In the genomic region with DNA sequence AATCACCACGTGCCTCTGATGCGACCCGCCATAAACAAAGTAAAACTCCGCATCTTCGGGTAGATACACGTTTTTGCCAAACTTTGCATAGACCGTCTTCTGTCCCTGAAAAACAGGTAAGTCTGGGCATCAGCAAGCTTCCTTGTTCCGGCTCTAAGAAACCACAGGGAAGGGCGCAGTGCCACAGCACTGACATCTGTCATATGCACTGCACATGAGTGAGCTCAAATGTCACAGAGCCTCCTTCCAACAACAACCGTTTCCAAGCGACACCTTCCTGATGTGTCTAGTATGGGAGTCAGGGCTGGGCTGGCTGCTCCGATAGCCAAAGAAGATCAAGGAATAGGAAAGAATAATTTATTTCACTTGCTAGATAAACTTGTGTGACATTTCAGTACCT, we compare ENCODE assay signal across 16 mouse cellular contexts.
A peak's percentile ranks its signal among the peaks of the same experiment; 100 is the strongest.
DNase-seq lines count a peak whose midpoint lies in the region; ATAC-seq lines count a peak whose summit lies in the region.
"Had no signal": no experiment of that assay in that cellular context is flagged by ENCODE, and none has a peak within 500 bp of the region (broad histone marks: within the 10 kb centered on the region; RNA-seq: fewer than 3 reads in every experiment).

No protein-coding gene starts in this region.

- H3K27ac ChIP-seq in brown adipose tissue, adult 24 weeks (replicated peaks; ENCODE audit: low read depth, low read length), result peak overlapping the region; percentile 21; the same call in 1 of the 2 replicates
- no peak overlapping the region for H3K27ac ChIP-seq in liver, embryonic 12.5 days
- H3K27ac ChIP-seq: embryonic facial prominence, embryonic 13.5 days; forebrain, embryonic 13.5 days; forebrain, embryonic 15.5 days had no signal

- H3K9ac ChIP-seq in liver, embryonic 12.5 days, result no peak overlapping the region
- H3K9ac ChIP-seq: embryonic facial prominence, embryonic 13.5 days; forebrain, embryonic 13.5 days; forebrain, embryonic 15.5 days; forebrain, postnatal 0 days had no signal

- 72% methylated on average over 12 of the region's 12 CpGs for WGBS in liver, embryonic 12.5 days (ENCODE audit: insufficient replicate concordance)

- peak; percentile 11 to 24 for DNase-seq in cerebellum, postnatal 14 days
- no peak for DNase-seq in cerebellum, adult 8-10 months
- peak; percentile 82 for DNase-seq in heart, adult 11 months
- DNase-seq in heart, postnatal 36 days, result no peak
- DNase-seq: adrenal gland, adult 2 months; adrenal gland, postnatal 10 days; adrenal gland, postnatal 25 days; cerebellum, adult 18-20 months; cerebellum, adult 9-10 months; cerebellum, postnatal 25 days; forebrain, postnatal 0 days had no signal

- H3K9me3 ChIP-seq in liver, embryonic 12.5 days (replicated peaks), result no peaks in the 10 kb centered on the region
- H3K9me3 ChIP-seq: embryonic facial prominence, embryonic 13.5 days; forebrain, embryonic 13.5 days; forebrain, embryonic 15.5 days had no signal

- no peak overlapping the region for H3K4me2 ChIP-seq in liver, embryonic 12.5 days
- H3K4me2 ChIP-seq: embryonic facial prominence, embryonic 13.5 days; forebrain, embryonic 13.5 days; forebrain, embryonic 15.5 days had no signal

- no peaks in the 10 kb centered on the region for H3K36me3 ChIP-seq in liver, embryonic 12.5 days
- H3K36me3 ChIP-seq: embryonic facial prominence, embryonic 13.5 days; forebrain, embryonic 15.5 days had no signal

- peaks cover 36% of the 10 kb centered on the region for H3K4me1 ChIP-seq in brown adipose tissue, adult 24 weeks (ENCODE audit: control insufficient read depth, insufficient read depth, insufficient read length, low read length)
- no peaks in the 10 kb centered on the region for H3K4me1 ChIP-seq in liver, embryonic 12.5 days
- H3K4me1 ChIP-seq: forebrain, embryonic 13.5 days; forebrain, embryonic 15.5 days had no signal

- H3K4me3 ChIP-seq in brown adipose tissue, adult 24 weeks (ENCODE audit: insufficient read depth, low read depth, low read length), result no peak overlapping the region
- H3K4me3 ChIP-seq in liver, embryonic 12.5 days, result no peak overlapping the region
- H3K4me3 ChIP-seq: embryonic facial prominence, embryonic 13.5 days; forebrain, embryonic 13.5 days; forebrain, embryonic 15.5 days had no signal

- no peaks in the 10 kb centered on the region for H3K27me3 ChIP-seq in liver, embryonic 12.5 days (replicated peaks)
- H3K27me3 ChIP-seq: embryonic facial prominence, embryonic 13.5 days; forebrain, embryonic 13.5 days; forebrain, embryonic 15.5 days had no signal

- intact Hi-C loops in heart, postnatal 36 days (cut with DNase I), result no loop called here

- ATAC-seq in liver, embryonic 12.5 days, result no peak
- ATAC-seq: forebrain, embryonic 13.5 days; forebrain, embryonic 15.5 days; forebrain, postnatal 0 days had no signal

Comparison
In these comparisons a context has a peak if more than half of its experiments do, and no peak if none do; other contexts are left out.
1. DNase-seq: peak in cerebellum, postnatal 14 days (2 of 2) and heart, adult 11 months (single experiment); none in cerebellum, adult 8-10 months (single experiment) and heart, postnatal 36 days (0 of 2).